8 mouse cellular contexts compared by ENCODE assay signal in the genomic region with DNA sequence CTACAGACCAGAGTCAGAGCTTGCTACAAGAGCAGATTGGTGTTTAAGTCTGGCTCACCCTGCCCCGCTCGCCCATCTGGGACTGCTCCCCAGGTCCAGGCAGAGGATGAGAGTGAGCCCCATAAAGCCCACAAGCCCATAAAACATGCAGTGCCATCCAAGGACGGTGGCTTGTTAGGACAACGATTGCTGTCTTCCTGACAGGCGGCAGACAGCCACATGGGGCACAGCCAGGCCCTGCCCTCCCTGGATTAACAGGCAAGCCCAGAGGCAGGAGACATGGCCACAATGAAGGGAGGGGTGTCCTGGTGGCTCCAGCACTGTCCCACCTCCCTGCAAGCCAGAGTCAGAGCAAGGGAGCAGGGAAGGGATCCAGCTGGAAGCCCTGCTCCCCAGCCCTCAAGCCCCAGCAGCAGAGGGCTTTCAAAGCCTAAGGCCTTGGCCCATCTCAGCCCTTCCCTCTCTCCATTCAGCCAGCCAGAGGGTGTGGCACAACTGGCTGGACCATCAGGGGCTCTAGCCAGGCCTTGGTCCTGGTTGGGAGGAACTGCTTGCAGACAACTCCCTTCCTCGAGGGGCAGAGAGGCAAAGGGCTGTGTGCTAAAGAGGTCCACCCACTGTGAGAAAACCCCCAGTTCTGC. TPM values are rescaled to one million over a fixed set of nuclear protein-coding genes. Genes with fewer than 3 reads are reported as not detected.
DNase-seq lines count a peak whose midpoint lies in the region; ATAC-seq lines count a peak whose summit lies in the region.

No protein-coding gene starts in this region.

- no peak overlapping the region for H3K4me3 ChIP-seq in forebrain, embryonic 10.5 days
- H3K4me3 ChIP-seq in forebrain, embryonic 15.5 days: no peak overlapping the region
- no peak overlapping the region for H3K4me3 ChIP-seq in limb, embryonic 13.5 days

- no peak overlapping the region for H3K4me2 ChIP-seq in forebrain, embryonic 15.5 days (replicated peaks)
- no peak overlapping the region for H3K4me2 ChIP-seq in limb, embryonic 13.5 days (replicated peaks)

- H3K27ac ChIP-seq in forebrain, embryonic 10.5 days: peak overlapping the region; percentile 53; the same call in 1 of the 2 replicates
- H3K27ac ChIP-seq in forebrain, embryonic 15.5 days (replicated peaks): no peak overlapping the region
- peak overlapping the region; percentile 48 for H3K27ac ChIP-seq in limb, embryonic 13.5 days

- H3K27me3 ChIP-seq in forebrain, embryonic 10.5 days (ENCODE audit: poor library complexity, severe bottlenecking): no peaks in the 10 kb centered on the region
- H3K27me3 ChIP-seq in forebrain, embryonic 15.5 days: no peaks in the 10 kb centered on the region
- H3K27me3 ChIP-seq in limb, embryonic 13.5 days: no peaks in the 10 kb centered on the region

- no peak for DNase-seq in forebrain, embryonic 10.5 days (ENCODE audit: extremely low spot score, low spot score)
- DNase-seq in 3T3-L1 (ENCODE audit: low read depth, low spot score): peak; percentile 62
- peak; percentile 99 for DNase-seq in heart, adult 11 months
- no peak for DNase-seq in left cerebral cortex, adult 8-10 months (ENCODE audit: low spot score in 2 of 2)
- no peak for DNase-seq in layer of hippocampus, adult 9-11 months
- DNase-seq in right cerebral cortex, postnatal 25 days: no peak

- ATAC-seq in forebrain, embryonic 15.5 days (replicated peaks): no peak
- 0 out of 2 replicates have a peak, but pooled peaks have one; percentile 2 for ATAC-seq in limb, embryonic 13.5 days (ENCODE audit: low FRiP score, low read depth)

- H3K4me1 ChIP-seq in forebrain, embryonic 10.5 days: peaks cover 53% of the 10 kb centered on the region
- H3K4me1 ChIP-seq in forebrain, embryonic 15.5 days: no peaks in the 10 kb centered on the region
- peaks cover 64% of the 10 kb centered on the region for H3K4me1 ChIP-seq in limb, embryonic 13.5 days

- 65% methylated on average over 6 of the region's 6 CpGs for WGBS in forebrain, embryonic 10.5 days
- WGBS in forebrain, embryonic 15.5 days: 71% methylated on average over 6 of the region's 6 CpGs
- WGBS in limb, embryonic 13.5 days: 43% methylated on average over 6 of the region's 6 CpGs

- no peaks in the 10 kb centered on the region for H3K36me3 ChIP-seq in forebrain, embryonic 10.5 days (replicated peaks)
- H3K36me3 ChIP-seq in forebrain, embryonic 15.5 days: no peaks in the 10 kb centered on the region
- no peaks in the 10 kb centered on the region for H3K36me3 ChIP-seq in limb, embryonic 13.5 days

- H3K9ac ChIP-seq in forebrain, embryonic 15.5 days (replicated peaks): no peak overlapping the region
- peak overlapping the region; percentile 50; the same call in 1 of the 2 replicates for H3K9ac ChIP-seq in limb, embryonic 13.5 days

- H3K9me3 ChIP-seq in forebrain, embryonic 10.5 days: no peaks in the 10 kb centered on the region
- H3K9me3 ChIP-seq in forebrain, embryonic 15.5 days: no peaks in the 10 kb centered on the region
- H3K9me3 ChIP-seq in limb, embryonic 13.5 days: no peaks in the 10 kb centered on the region

RNA-seq across cellular contexts. Expression of a gene that starts 40.1 kb away (rescaled TPM):
- polyA plus RNA-seq in forebrain, embryonic 10.5 days (2016; fragmentation: Nextera tagmentation; extraction: Ambion mirVana): 11.6 and 15.9 TPM in 2 replicates
- 6.0 and 7.9 TPM in 2 replicates for polyA plus RNA-seq in forebrain, embryonic 15.5 days (2015; fragmentation: Nextera tagmentation; extraction: Ambion mirVana)
- 44.4 and 45.1 TPM in 2 replicates for polyA plus RNA-seq in limb, embryonic 13.5 days (2015; fragmentation: Nextera tagmentation; extraction: Ambion mirVana)
- total RNA-seq in left cerebral cortex, adult 8-10 months (2022): 10 to 100 TPM; 40.6 to 59.2 (median 49.2) TPM

RNA-seq across cellular contexts. Expression of a gene that starts 41.2 kb away (rescaled TPM):
- polyA plus RNA-seq in forebrain, embryonic 10.5 days (2016; fragmentation: Nextera tagmentation; extraction: Ambion mirVana): 0.27 and 0.35 TPM in 2 replicates
- polyA plus RNA-seq in forebrain, embryonic 15.5 days (2015; fragmentation: Nextera tagmentation; extraction: Ambion mirVana): 0.13 and 0.14 TPM in 2 replicates
- 0.15 and 0.33 TPM in 2 replicates for polyA plus RNA-seq in limb, embryonic 13.5 days (2015; fragmentation: Nextera tagmentation; extraction: Ambion mirVana)
- not detected for total RNA-seq in left cerebral cortex, adult 8-10 months (2022)

Comparison
In these comparisons a context has a peak if more than half of its experiments do, and no peak if none do; other contexts are left out.
1. DNase-seq: peak in 3T3-L1 (single experiment) and heart, adult 11 months (single experiment); none in forebrain, embryonic 10.5 days (single experiment), left cerebral cortex, adult 8-10 months (0 of 2), layer of hippocampus, adult 9-11 months (single experiment) and right cerebral cortex, postnatal 25 days (single experiment).